Mouse (Mus musculus) liver, postnatal 0 days (tissue): Measurements from ENCODE around the gene Zfp398. TPM values are rescaled to one million over a fixed set of nuclear protein-coding genes. Genes with fewer than 3 reads are reported as not detected.

Source experiments
- ATAC-seq: fragments of 200-750 bp; cut with Nextera tagmentation; 2 replicates; pipeline ENCODE4 v1.8.0; 2017; ENCODE audit warnings: mild to moderate bottlenecking, moderate library complexity
- DNase-seq: peaks from one replicate; pipeline ENCODE4 v3.0.0-alpha.2; 2016
- H3K27ac ChIP-seq: fragments of 300-500 bp; sonication (generic); 2 replicates; pipeline ENCODE4 v1.5.1; 2014; ENCODE audit warnings: antibody characterized with exemption, moderate library complexity, mild to moderate bottlenecking, low read depth
- H3K27me3 ChIP-seq: fragments of 300-500 bp; sonication (generic); 2 replicates; pipeline ENCODE4 v1.6.1; 2014; ENCODE audit warnings: low read length, control low read depth, mixed read lengths; ENCODE audit not compliant: insufficient read depth
- H3K36me3 ChIP-seq: fragments of 300-500 bp; sonication (generic); replicated peaks from 2 replicates; pipeline ENCODE4 v1.6.1; 2014; ENCODE audit warnings: mild to moderate bottlenecking, control low read depth, low read length, moderate library complexity, mixed read lengths; ENCODE audit not compliant: insufficient read depth
- H3K4me1 ChIP-seq: fragments of 300-500 bp; sonication (generic); 2 replicates; pipeline ENCODE4 v1.6.1; 2014; ENCODE audit warnings: antibody characterized with exemption, mild to moderate bottlenecking, control low read depth; ENCODE audit not compliant: insufficient read depth
- H3K4me2 ChIP-seq: fragments of 300-500 bp; sonication (generic); 2 replicates; pipeline ENCODE4 v1.6.1; 2014; ENCODE audit warnings: low read depth, mild to moderate bottlenecking, low read length, moderate library complexity, mixed read lengths
- H3K4me3 ChIP-seq: fragments of 300-500 bp; sonication (generic); 2 replicates; pipeline ENCODE4 v1.5.1; 2014; ENCODE audit warnings: low read depth, low read length
- H3K9ac ChIP-seq: fragments of 300-500 bp; sonication (generic); replicated peaks from 2 replicates; pipeline ENCODE4 v1.6.1; 2014; ENCODE audit warnings: mild to moderate bottlenecking, moderate library complexity
- H3K9me3 ChIP-seq: fragments of 300-500 bp; sonication (generic); 2 replicates; pipeline ENCODE4 v1.6.1; 2016; ENCODE audit warnings: mild to moderate bottlenecking, control low read depth, low read length, mixed read lengths
- CTCF ChIP-seq: sonication (generic); IDR thresholded peaks from 2 replicates; pipeline ENCODE4 v1.5.1; 2016; ENCODE audit warnings: antibody characterized with exemption, low read depth
- EP300 ChIP-seq: IDR thresholded peaks from 2 replicates; pipeline ENCODE4 v1.6.1; 2016; ENCODE audit warnings: antibody characterized with exemption, low read depth, mild to moderate bottlenecking
- WGBS: fragments of 180-500 bp; shearing (Covaris S2); extraction: QIAGEN DNeasy Blood & Tissue Kit; methylation state at CpG from one replicate; pipeline ENCODE4 v1.1.7; 2014; ENCODE audit not compliant: insufficient replicate concordance; 5-methylcytosine and 5-hydroxymethylcytosine counted together
- polyA plus RNA-seq: library from polyadenylated mRNA; unstranded; fragments of >200 nt; fragmentation: Nextera tagmentation; extraction: Ambion mirVana; gene quantifications from 2 replicates; pipeline ENCODE4 v1.2.1, GENCODE M21; 2015

Zfp398 gene
- polyA plus RNA-seq, 1 experiment from 2014 or later = 1.6 TPM

DNA sequence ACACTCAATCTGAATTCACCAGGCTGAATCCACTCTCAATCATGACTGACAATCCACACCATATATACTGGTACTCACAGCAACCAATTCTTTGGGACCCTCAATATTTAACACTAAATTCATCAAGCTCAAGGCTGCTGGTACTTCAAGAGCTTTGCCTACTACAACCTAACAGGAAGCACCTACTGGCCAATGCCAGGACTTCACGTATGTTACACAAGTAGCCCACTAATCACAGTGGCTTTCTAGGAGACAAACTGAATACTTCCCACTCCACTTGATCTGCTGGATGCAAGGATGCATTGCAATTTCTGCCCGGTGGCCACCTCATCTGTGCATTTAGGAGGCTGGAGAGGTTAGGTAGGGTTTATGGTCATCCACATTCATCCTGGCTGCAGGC, 25.3 kb upstream of the Zfp398 start:
- 62% methylated on average over 2 of the region's 2 CpGs for WGBS
- no peak for TF ChIP-seq EP300
- peak; percentile 33; the same call in 1 of the 2 replicates for TF ChIP-seq CTCF
- Histone ChIP-seq H3K27ac (no peak overlapping the region), H3K9me3 (no peaks in the 10 kb centered on the region), H3K9ac (no peak overlapping the region), H3K36me3 (peaks cover 24% of the 10 kb centered on the region), H3K27me3 (no peaks in the 10 kb centered on the region), H3K4me3 (no peak overlapping the region), H3K4me2 (peak overlapping the region; percentile 38; the same call in 1 of the 2 replicates), H3K4me1 (peaks cover 29% of the 10 kb centered on the region)
- ATAC-seq (no peak), DNase-seq (no peak)

GRCm38 (mm10) chr6:47811324-47811723, 24.1 kb upstream of the Zfp398 start:
- no peaks in the 10 kb centered on the region for H3K27me3 ChIP-seq
- peak overlapping the region; percentile 71 for H3K9ac ChIP-seq
- no peaks in the 10 kb centered on the region for H3K9me3 ChIP-seq
- peaks cover 32% of the 10 kb centered on the region for H3K4me1 ChIP-seq
- ATAC-seq (no peak), DNase-seq (no peak)
- peak overlapping the region; percentile 78; the same call in 1 of the 2 replicates for H3K27ac ChIP-seq
- 55% methylated on average over 5 of the region's 5 CpGs for WGBS
- peaks cover 15% of the 10 kb centered on the region for H3K36me3 ChIP-seq
- TF ChIP-seq CTCF (no peak), EP300 (no peak)
- peak overlapping the region; percentile 80 for H3K4me2 ChIP-seq
- H3K4me3 ChIP-seq = peak overlapping the region; percentile 67; the same call in 1 of the 2 replicates

DNA sequence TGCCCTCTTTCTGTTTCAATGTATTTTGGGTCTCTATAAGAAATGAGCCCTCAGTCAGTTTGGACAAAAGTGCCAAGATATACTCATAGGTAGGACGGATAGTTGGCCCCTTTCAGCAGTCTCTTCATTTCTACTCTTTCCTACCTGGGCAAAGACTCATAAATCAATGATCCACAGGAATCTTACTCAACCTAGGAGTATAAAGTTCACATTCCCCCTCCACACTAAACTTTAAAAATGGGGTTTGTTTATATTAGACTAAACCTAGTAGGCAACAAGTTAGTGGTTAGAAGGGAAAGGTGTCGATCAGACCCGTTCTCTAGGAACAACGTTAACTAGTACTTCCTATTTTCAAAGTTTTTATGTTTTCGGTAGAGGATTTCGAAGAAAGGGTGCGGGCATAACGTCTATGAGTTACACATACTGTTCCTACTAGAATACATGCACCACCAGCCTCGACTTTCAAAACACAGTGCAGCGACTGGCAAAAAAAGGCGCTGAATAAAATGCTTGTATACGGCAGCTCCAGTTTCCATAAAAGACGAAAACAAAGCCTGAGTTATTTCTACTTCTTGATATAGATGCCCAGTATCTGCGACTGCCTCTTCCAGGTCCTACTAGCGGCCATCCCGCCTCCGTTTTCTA, 23.1 kb upstream of the Zfp398 start:
- peak overlapping the region; percentile 78 for H3K27ac ChIP-seq
- peak overlapping the region; percentile 67 for H3K4me3 ChIP-seq
- H3K27me3 ChIP-seq = no peaks in the 10 kb centered on the region
- peak overlapping the region; percentile 71 for H3K9ac ChIP-seq
- H3K4me2 ChIP-seq = peak overlapping the region; percentile 80
- TF ChIP-seq EP300 = no peak
- DNase-seq (no peak), ATAC-seq (no peak)
- H3K36me3 ChIP-seq = 0 out of 2 replicates have a peak, but pooled peaks cover 9% of the 10 kb centered on the region
- peaks cover 32% of the 10 kb centered on the region for H3K4me1 ChIP-seq
- no peaks in the 10 kb centered on the region for H3K9me3 ChIP-seq
- WGBS = under 1% methylated on average over 17 of the region's 17 CpGs

GRCm38 (mm10) chr6:47813257-47813878, 22.1 kb upstream of the Zfp398 start, which contains the start of gene Pdia4:
TSS of gene Pdia4 (minus strand) at chr6:47813430.
- 4% methylated on average over 44 of the region's 44 CpGs for WGBS
- peak within 1 kb of the TSS; percentile 80 for H3K4me2 ChIP-seq
- H3K9ac ChIP-seq = peak within 1 kb of the TSS; percentile 71
- no peak for TF ChIP-seq CTCF
- TF ChIP-seq EP300 = no peak
- no peaks in the 10 kb centered on the region for H3K9me3 ChIP-seq
- H3K36me3 ChIP-seq = 0 out of 2 replicates have a peak, but pooled peaks cover 5% of the 10 kb centered on the region
- H3K4me1 ChIP-seq = peaks cover 32% of the 10 kb centered on the region
- H3K4me3 ChIP-seq = peak within 1 kb of the TSS; percentile 67
- H3K27me3 ChIP-seq = no peaks in the 10 kb centered on the region
- ATAC-seq (peak; percentile 98), DNase-seq (peak; percentile 97)
- peak within 1 kb of the TSS; percentile 78 for H3K27ac ChIP-seq

GRCm38 (mm10) chr6:47816151-47816550, 19.3 kb upstream of the Zfp398 start:
- ATAC-seq (no peak), DNase-seq (no peak)
- Histone ChIP-seq H3K27ac (no peak overlapping the region), H3K4me2 (no peak overlapping the region), H3K36me3 (0 out of 2 replicates have a peak, but pooled peaks cover 2% of the 10 kb centered on the region), H3K27me3 (no peaks in the 10 kb centered on the region), H3K4me1 (peaks cover 15% of the 10 kb centered on the region), H3K9ac (no peak overlapping the region), H3K4me3 (no peak overlapping the region), H3K9me3 (no peaks in the 10 kb centered on the region)
- WGBS = 76% methylated on average over 1 of the region's 1 CpGs
- TF ChIP-seq CTCF = no peak
- no peak for TF ChIP-seq EP300

DNA sequence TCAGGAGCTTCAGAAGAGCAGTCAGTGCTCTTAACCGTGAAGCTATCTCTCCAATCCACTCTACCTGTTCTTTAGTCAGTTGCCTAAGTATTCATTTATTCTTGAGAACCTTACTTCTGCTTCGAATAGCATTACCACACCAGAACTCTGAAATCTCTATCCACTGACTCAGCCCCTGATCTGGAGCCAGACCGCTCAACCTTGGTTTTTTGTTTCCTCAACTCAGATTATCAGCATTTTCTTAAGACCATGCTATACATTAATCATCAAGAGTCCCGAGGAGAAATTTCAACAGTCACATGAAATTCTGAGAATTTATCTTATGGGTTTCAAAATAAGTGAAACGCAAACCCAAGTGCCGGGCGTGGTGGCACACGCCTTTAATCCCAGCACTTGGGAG, 16.7 kb upstream of the Zfp398 start:
- Histone ChIP-seq H3K9ac (no peak overlapping the region), H3K4me2 (no peak overlapping the region), H3K4me3 (no peak overlapping the region), H3K4me1 (0 out of 2 replicates have a peak, but pooled peaks cover 8% of the 10 kb centered on the region), H3K27me3 (no peaks in the 10 kb centered on the region), H3K9me3 (no peaks in the 10 kb centered on the region), H3K27ac (no peak overlapping the region), H3K36me3 (no peaks in the 10 kb centered on the region)
- 75% methylated on average over 8 of the region's 8 CpGs for WGBS
- DNase-seq (no peak), ATAC-seq (no peak)
- TF ChIP-seq CTCF (no peak), EP300 (no peak)
